Mouse (Mus musculus): Measurements from ENCODE around the gene Bahcc1. TPM values are rescaled to one million over a fixed set of nuclear protein-coding genes. Genes with fewer than 3 reads are reported as not detected.

The Bahcc1 gene
- not detected for polyA plus RNA-seq (2017; shearing (Covaris generic))

DNA sequence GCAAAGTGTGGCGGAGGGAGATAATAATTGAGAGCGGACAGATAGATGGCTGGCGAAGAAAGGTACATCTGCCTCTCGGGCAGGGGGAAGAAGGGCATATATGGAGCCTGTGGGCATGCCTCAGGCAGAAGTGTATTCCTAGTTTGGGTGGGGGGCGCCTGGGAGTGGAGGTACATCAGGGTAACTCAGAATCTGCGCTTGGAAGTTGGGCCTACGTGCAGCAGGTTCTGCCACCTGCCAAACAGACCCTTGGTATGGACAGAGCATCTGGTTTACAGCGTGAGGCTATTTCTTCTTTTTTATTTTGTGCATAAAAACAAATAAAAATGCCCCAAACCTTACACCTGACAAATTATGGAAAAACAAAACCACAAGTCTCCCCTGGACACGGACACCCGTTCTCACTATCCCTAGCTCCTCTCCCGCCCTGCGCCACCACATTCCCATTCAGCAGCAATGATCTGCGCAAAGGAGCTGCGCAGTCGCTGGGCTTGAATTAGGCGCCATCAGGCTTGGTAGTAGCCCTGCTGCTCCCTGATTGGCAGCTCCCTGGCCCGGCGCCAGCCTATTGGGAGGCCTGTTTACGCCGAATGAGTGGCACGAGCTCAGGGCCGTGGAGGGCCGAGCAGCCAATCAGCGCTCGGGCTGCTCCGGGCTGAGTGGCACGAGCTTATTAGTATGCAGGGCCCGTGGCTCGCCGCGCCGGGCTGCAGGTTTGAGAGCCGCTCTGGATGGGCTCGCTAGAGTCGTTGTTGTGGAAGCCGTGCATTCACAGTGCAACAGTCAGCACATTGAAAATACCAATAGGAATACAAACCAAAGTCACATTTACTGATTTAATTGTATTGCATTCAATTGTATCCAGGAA lies at the start of gene Bahcc1:
Gene Bahcc1 (plus strand): TSS at position 718 of the 868 bp plus-strand sequence.

Other genes with a start within 250 kb of the Bahcc1 start
- 0.32 TPM for gene Aatk, start 185.8 kb upstream of the Bahcc1 start, polyA plus RNA-seq (2017; shearing (Covaris generic))
- gene Cep131, start 146.1 kb upstream of the Bahcc1 start, polyA plus RNA-seq (2017; shearing (Covaris generic)) = 7.6 TPM
- gene Tepsin, start 134.2 kb upstream of the Bahcc1 start, polyA plus RNA-seq (2017; shearing (Covaris generic)) = 35.6 TPM
- 90.1 TPM for gene Ndufaf8, start 134.0 kb upstream of the Bahcc1 start, polyA plus RNA-seq (2017; shearing (Covaris generic))
- gene Slc38a10, start 81.6 kb upstream of the Bahcc1 start, polyA plus RNA-seq (2017; shearing (Covaris generic)) = 106 TPM
- gene Actg1, start 115.6 kb downstream of the Bahcc1 start, polyA plus RNA-seq (2017; shearing (Covaris generic)) = 2,226 TPM
- gene Fscn2, start 128.6 kb downstream of the Bahcc1 start, polyA plus RNA-seq (2017; shearing (Covaris generic)) = 0.68 TPM
- 29.6 TPM for gene Faap100, start 145.8 kb downstream of the Bahcc1 start, polyA plus RNA-seq (2017; shearing (Covaris generic))
- gene Nploc4, start 204.8 kb downstream of the Bahcc1 start, polyA plus RNA-seq (2017; shearing (Covaris generic)) = 54.4 TPM
- not detected for gene Tspan10, start 209.7 kb downstream of the Bahcc1 start, polyA plus RNA-seq (2017; shearing (Covaris generic))
- 0.35 TPM for gene Pde6g, start 220.6 kb downstream of the Bahcc1 start, polyA plus RNA-seq (2017; shearing (Covaris generic))
- 14.6 TPM for gene Oxld1, start 225.1 kb downstream of the Bahcc1 start, polyA plus RNA-seq (2017; shearing (Covaris generic))
- gene Ccdc137, start 225.2 kb downstream of the Bahcc1 start, polyA plus RNA-seq (2017; shearing (Covaris generic)) = 50.7 TPM
- 36.3 TPM for gene Arl16, start 234.7 kb downstream of the Bahcc1 start, polyA plus RNA-seq (2017; shearing (Covaris generic))